Mouse (Mus musculus) brain, embryonic 14.5 days (tissue): ENCODE measurements around the gene Dusp8. TPM values are rescaled to one million over a fixed set of nuclear protein-coding genes. Genes with fewer than 3 reads are reported as not detected.
"Not testable (repeated sequence)": the region's sequence is repeated elsewhere in the genome, so short reads cannot be mapped to it uniquely, and the experiment has no call there.

Source experiments
- DNase-seq: peaks from one replicate; pipeline ENCODE4 v3.0.0-alpha.2; 2011; ENCODE audit warnings: low read depth
- CTCF ChIP-seq: fragments of 200-500 bp; IDR thresholded peaks from 2 replicates; pipeline ENCODE4 v1.5.1; 2012; ENCODE audit warnings: inconsistent platforms, mild to moderate bottlenecking, moderate library complexity, borderline replicate concordance; ENCODE audit not compliant: insufficient read depth, insufficient read length; ENCODE audit errors: extremely low read depth
- POLR2A ChIP-seq: fragments of 200-500 bp; IDR thresholded peaks from 2 replicates; pipeline ENCODE4 v1.6.1; 2012; ENCODE audit warnings: mild to moderate bottlenecking, inconsistent platforms, borderline replicate concordance; ENCODE audit not compliant: poor library complexity, insufficient read depth, insufficient read length, severe bottlenecking; ENCODE audit errors: extremely low read depth
- polyA plus RNA-seq: library from polyadenylated mRNA; depleted of rRNA; stranded (reverse); fragments of >200 nt; gene quantifications from 2 replicates; pipeline ENCODE4 v1.2.3, GENCODE M21; 2012; rRNA removed

The Dusp8 gene
- 93.1 and 145 TPM in 2 replicates for polyA plus RNA-seq

GRCm38 (mm10) chr7:142095183-142095931, at the start of gene Dusp8:
TSS of gene Dusp8 (minus strand) at chr7:142095843.
- TF ChIP-seq CTCF (peak; percentile 47; the same call in 1 of the 2 replicates), POLR2A (peak; percentile 72; the same call in 1 of the 2 replicates)
- DNase-seq: peak; percentile 97

- TF ChIP-seq POLR2A: no peak
- no peak for TF ChIP-seq CTCF
- DNase-seq: no peak
These were observed 48.9 kb upstream of the Dusp8 start, which contains the start of gene Gm45337 for GRCm38 (mm10) chr7:142144507-142144906. TSS of gene Gm45337 (minus strand) at chr7:142144607.

- not testable (repeated sequence) for DNase-seq
These were observed 47.9 kb upstream of the Dusp8 start for GRCm38 (mm10) chr7:142143506-142144010.

DNA sequence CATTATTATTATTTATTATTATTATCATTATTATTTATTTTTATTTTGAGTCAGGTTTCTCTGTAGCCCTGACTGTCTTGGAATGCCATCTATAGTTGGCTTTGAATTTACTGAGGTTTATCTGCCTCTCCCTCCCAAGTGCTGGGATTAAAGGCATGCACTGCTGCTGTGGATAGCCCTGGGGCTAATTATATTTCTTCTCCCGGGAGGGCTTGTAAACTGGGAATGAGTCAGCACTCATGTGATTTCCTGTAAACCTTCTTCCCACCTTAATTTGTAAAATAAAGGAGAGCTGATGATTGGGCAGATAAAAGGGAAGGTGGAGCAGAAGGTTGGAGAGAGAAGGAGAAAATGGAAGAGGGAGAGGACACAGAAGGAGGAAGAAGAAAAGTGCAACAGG, 45.1 kb upstream of the Dusp8 start:
- TF ChIP-seq CTCF (no peak), POLR2A (no peak)
- no peak for DNase-seq

DNA sequence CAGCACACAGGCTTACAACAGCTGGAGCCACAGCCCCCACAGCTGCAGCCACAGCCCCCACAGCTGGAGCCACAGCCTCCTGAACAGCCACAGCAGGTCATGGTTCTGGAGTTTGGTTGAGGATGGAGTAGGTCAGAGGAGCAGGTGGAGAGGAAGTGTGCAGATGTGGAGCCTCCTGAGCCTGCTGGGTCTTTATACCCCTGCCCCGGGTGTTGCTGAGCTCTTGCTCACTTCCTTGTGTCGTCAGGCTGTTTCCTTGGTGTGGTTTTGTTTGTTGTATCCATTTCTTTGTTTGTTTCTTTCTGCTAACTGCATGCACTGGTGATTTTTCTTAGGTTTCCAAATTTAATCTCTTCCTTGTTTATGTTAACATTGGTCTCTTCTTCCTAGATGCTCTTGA, 40.3 kb upstream of the Dusp8 start, which contains the start of gene Gm39115:
Gene Gm39115, minus strand, starts transcription at position 101 of the 400 bp plus-strand sequence.
- DNase-seq: not testable (repeated sequence)

DNA sequence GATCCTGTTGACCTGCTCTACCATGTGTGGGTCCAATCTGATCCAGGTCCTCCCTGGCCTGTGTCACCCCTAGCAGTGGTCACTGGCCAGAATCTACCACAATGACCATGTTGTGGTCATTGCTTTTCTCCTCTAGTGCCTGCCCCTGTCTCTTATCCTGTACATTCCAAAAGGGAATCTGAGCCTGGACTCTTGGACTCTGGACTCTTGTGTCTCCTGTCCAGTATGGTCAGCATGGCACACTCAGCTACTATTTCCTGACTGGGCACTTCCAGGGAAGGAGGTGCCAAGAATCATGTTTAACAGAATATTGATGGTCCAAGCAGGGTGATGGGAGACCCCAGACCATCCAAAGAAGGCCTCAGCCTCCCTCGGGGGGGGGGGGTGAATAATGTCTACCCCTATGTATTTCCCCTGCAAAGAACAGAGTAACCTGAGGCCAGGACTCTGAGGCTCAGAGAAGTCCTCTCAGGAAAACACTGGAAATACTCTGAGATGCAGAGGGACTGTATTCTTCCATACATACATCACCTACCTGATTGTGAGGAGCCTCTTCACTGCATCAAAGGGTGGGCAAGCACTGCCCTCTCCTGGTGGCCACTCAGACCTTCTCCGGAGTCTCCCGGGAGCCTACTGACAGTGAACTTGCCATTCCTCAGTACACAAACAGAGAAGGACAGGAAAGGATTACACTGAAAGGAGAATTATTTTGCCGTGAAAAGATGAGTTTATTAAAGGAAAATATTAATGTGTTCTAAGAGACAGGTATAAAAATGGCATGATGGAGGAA, 38.8 kb upstream of the Dusp8 start:
- peak; percentile 45 for DNase-seq
- TF ChIP-seq POLR2A (no peak), CTCF (peak; percentile 57; the same call in 1 of the 2 replicates)

GRCm38 (mm10) chr7:142128843-142129242, 33.2 kb upstream of the Dusp8 start:
- TF ChIP-seq POLR2A (no peak), CTCF (peak; percentile 18; the same call in 1 of the 2 replicates)
- DNase-seq: no peak

DNA sequence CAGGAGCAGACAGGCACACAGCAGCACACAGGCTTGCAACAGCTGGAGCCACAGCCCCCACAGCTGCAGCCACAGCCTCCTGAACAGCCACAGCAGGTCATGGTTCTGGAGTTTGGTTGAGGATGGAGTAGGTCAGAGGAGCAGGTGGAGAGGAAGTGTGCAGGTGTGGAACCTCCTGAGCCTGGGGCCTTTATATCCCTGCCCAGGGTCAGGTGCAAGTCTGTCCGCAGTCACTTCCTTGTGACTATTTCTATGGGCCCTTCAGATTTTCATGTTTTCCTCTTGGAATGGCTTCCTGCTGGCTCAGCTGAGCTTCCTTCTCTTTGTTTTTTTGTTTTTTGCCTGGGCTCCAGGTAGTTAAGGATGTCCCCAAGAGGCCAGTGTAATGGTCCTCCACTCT, 25.0 kb upstream of the Dusp8 start, which contains the start of gene Gm45618:
Gene Gm45618, minus strand, starts transcription at position 101 of the 400 bp plus-strand sequence.
- not testable (repeated sequence) for DNase-seq

GRCm38 (mm10) chr7:142119632-142120031, 24.0 kb upstream of the Dusp8 start:
- DNase-seq: peak; percentile 27
- TF ChIP-seq POLR2A: no peak
- TF ChIP-seq CTCF: peak; percentile 64

DNA sequence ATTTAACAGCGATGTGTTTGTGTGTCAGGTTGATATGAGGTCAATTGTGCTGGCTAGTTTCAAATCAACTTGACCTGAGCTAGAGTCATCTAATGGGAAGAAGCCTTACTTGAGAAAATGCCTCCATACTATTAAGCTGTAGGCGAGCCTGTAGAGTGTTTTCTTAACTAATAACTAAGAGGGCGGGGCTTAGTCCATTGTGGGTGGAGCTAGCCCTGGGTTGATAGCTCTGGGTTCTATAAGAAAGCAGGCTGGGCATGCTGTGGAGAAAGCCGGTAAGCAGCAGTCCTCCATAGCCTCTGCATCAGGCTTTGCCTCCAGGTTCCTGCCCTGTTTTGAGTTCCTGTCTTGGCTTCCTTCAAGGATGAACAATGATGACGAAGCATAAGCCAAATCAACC, 9.1 kb upstream of the Dusp8 start:
- TF ChIP-seq POLR2A: no peak
- TF ChIP-seq CTCF: no peak
- DNase-seq: no peak

- TF ChIP-seq POLR2A: no peak
- peak; percentile 92 for TF ChIP-seq CTCF
- DNase-seq: peak; percentile 92
These were observed 2.1 kb upstream of the Dusp8 start for GRCm38 (mm10) chr7:142097776-142098175.

- no peak for TF ChIP-seq POLR2A
- TF ChIP-seq CTCF: no peak
- DNase-seq: no peak
These were observed 1.1 kb upstream of the Dusp8 start for GRCm38 (mm10) chr7:142096701-142097100.
